Mouse (Mus musculus): ENCODE results near the gene Dppa5a.
A peak's percentile ranks its signal among the peaks of the same experiment; 100 is the strongest.
"Not testable (repeated sequence)": the region's sequence is repeated elsewhere in the genome, so short reads cannot be mapped to it uniquely, and the experiment has no call there.

The Dppa5a gene

DNA sequence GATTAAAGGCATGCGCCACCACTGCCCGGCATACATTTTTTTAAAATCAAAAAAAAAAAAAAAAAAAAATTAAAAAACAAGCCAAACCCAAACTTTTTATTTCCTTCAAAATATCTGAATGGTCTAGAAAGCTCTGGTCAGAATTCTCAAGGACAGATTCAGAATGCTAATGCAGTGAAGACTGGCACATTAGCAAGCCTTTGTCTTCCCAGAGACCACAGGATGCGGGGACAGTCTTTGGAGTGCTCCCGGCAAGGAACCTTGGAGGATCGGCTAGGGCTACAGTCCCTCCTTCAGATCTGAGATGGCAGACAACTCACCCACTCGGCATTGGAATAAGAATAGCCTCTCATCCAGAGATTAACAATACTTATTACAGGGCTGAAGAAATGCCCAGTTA lies 3.3 kb downstream of the Dppa5a start:
- DNase-seq (ENCODE audit: low spot score), result no peak

DNA sequence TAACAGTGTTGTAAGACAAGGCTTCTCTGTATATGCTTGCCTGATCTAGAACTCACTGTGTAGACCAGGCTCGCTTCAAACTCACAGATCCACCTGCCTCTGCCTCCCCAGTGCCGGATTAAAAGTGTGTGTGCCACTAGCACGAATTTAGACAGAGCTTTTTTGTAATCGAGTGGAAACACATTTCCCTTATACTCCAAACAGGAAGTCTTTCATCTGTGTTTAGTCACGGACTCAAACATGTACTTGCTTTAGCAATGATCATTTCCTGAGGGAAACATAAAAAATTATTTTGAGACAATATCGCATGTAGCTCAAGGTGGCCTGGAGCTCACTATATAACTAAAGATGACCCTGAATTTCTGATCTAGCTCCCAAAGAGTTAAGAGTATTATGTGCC lies 4.6 kb downstream of the Dppa5a start:
- no peak for DNase-seq (ENCODE audit: low spot score)

DNA sequence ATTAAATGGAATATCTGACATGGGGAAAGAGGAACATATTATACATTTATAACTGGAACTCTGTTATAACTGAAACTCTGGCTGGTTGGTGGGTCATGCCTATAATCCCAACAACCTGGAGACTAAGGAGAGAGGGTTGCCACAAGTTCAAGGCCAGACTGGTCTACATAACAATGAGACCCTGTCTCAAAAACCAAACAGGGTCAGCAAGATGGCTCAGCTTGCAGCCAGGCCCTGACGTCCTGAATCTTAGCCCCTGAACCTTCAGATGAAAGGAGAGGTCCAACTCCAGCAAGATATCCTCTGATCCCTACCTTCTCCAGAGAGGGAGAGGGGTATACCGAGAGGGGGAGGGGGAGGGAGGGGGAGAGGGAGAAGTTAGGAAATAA lies 7.5 kb downstream of the Dppa5a start:
- no peak for DNase-seq (ENCODE audit: low spot score)

DNA sequence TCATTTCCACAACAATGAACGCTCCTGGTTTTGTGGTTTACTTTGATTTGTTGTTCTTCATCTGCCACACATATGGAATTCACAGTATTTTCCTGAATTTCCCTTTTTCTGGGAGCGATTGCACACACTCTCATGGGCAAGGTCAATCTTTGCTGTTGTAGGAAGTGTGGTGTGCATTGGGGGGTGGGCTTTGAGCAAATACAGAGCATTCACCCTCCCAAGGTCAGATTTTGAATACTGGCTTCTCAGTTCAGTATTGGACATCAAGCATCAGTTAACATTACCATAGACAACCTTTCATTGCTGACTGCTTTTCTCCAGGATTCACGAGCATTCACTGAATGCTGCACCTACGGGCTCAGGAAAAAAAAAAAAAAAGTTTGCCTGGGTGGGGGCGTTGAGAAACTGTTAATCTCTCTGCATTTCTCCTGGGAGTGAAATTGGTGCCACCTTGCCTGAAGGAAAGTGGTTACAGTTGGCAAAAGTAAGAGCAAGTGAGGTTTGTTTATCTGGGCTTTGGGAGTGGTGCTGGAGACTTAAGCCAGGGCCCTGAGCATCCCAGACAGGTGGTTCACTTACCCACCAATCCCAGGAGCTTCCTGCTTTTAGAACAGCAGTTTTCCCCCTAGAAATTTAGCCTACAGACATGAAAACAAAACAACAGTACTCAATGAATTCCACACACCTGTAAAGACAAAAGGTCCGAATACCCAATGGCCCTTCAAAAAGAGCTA lies 8.1 kb downstream of the Dppa5a start:
- no peak for DNase-seq (ENCODE audit: low spot score)

DNA sequence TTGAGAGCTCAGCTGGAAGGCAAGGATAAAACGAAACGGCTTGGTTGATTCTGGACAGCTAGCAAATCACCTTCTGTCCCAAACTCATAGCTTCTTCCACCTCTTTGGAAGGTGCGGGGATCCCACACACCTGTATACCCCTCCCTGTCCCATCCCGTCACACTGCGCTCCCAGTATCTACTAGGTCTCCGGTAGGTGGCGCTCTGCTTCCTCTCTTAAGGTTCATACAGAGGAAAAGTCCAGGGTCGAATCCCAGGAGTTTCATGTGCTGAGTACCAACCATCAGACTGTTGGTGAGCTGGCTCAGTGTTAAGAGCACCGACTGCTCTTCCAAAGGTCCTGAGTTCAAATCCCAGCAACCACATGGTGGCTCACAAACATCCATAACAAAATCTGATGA lies 9.9 kb downstream of the Dppa5a start:
- peak; percentile 47 for DNase-seq (ENCODE audit: low spot score)

DNA sequence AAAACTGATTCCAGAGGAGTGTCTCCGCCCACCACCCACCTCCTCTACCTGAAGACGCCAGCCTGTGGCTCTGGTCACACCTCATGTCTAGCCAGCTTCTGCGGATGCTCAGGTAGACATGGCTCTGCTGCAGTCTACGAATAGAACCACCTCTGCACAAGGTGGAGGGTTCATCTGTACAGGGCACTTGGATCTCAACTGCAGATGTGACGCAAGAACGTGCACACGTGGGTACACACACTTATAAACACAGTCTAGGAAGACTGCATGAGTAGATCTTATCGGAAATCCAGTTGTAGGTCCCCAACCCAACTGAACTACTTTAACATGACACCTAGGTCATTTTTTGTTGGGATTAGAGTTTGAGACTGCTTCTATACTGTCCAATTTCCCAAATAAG lies 12.4 kb downstream of the Dppa5a start, which contains the start of gene Gsta2:
Gsta2 (minus strand) TSS at position 178 of the 400 bp plus-strand sequence.
- no peak for DNase-seq (ENCODE audit: low spot score)

DNA sequence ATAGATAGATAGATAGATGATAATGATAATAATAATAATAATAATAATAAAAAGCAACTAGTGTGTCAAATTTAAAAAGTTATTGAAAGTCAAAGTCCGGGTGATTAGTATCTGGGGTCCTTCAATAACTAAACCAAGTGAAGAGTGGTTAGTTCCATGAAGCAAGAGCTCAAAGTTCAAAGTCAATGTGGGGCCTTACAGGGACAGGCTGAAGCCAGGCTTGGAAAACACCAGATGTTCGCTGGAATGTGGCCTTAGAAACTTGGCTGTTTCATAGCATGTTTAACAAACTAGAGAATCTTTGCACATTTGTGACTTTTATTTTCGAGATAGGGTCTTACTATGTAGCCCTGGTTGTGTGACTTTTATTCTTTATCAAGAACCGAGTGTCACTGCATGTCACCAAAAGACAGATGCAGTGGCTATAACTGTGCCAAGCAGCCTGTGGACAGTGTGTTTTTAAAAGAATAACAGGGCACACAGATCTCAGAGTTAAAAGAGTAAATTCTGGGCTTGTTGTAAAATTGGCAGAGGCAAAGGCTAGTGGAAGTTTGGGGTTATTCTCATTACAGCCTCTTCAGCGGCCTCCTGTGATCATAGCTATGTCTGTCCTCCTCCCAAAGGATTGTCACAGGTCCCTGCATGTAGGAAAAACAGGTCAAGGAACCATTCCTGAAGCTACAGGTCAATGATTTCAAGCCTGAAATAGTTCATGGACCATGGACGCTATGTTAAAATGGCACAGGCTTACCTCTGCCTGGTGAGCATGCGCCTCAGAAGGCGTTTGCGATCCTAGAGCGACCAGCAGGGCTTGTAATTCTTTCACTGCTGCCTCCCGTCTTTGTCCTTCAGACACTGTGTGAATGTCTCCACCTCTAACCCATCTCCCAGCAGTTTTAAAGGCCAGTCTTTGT lies 13.1 kb downstream of the Dppa5a start:
- DNase-seq (ENCODE audit: low spot score), result no peak

DNA sequence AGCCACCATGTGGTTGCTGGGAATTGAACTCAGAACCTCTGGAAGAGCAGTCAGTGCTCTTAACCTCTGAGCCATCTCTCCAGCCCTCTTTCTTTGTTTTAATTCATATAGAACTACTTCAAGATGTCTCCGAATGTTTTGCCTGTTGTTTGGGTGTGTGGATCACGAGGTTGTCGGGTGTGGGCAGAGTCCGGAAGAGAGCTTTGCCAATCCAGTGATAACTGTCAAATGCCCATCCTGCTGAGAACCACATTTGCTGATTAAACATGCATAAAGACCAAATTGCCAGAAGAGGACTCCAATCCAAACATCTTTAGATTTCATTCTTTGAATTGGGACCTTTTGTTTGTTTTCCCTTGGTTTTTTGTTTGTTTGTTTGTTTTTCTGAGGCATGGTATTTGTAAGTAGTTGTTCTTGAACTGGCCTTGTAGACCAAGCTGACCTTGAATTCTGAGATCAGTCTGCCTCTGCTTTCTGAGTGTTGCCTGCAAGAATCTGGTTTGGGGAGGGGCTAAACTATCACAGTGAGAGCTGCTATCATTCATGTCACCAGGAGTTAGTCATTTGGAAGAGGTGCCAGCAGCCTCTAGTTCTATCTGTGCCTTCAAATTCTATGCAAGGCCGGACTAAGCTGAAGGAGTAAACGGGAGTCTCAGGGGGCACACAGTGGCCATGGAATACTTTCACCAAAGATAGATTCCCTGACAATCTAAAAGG lies 16.3 kb downstream of the Dppa5a start:
- no peak for DNase-seq (ENCODE audit: low spot score)

DNA sequence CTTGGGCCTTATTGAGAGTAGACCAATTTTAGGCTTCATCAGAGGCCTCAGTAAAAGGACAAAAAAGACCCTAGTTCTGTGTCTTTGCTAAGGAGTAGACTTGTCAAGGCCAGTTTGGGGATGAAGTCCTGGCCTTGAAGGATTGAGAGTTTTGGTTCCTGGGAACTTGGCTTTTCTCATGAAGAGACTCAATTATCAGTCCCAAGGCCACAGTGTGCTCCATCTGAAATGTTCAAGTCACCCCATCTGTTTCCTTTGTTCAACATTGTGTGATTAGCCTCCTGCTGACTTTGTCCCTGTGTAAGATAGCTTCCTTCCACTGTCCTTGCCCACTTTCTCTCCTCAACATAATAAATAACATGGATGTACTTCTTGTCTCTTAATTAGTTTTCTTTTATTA lies 18.0 kb downstream of the Dppa5a start:
- DNase-seq (ENCODE audit: low spot score), result not testable (repeated sequence)

DNA sequence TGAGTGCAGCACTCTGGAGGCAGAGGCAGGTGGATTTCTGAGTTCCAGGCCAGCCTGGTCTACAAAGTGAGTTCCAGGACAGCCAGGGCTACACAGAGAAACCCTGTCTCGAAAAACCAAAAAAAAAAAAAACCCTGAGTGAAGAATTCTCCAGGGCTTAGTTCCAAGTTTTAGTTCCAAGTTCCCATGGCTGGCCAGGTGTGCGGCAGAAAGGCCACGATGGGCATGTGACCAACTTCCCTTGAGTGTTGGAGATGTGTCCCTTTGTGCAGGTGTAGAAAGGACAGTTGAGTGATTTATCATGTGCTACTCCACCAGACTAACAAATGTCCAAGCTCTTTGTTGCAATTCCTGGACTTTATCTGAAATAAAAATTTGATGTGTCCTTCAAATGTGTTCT lies 18.8 kb downstream of the Dppa5a start:
- DNase-seq (ENCODE audit: low spot score), result not testable (repeated sequence)

DNA sequence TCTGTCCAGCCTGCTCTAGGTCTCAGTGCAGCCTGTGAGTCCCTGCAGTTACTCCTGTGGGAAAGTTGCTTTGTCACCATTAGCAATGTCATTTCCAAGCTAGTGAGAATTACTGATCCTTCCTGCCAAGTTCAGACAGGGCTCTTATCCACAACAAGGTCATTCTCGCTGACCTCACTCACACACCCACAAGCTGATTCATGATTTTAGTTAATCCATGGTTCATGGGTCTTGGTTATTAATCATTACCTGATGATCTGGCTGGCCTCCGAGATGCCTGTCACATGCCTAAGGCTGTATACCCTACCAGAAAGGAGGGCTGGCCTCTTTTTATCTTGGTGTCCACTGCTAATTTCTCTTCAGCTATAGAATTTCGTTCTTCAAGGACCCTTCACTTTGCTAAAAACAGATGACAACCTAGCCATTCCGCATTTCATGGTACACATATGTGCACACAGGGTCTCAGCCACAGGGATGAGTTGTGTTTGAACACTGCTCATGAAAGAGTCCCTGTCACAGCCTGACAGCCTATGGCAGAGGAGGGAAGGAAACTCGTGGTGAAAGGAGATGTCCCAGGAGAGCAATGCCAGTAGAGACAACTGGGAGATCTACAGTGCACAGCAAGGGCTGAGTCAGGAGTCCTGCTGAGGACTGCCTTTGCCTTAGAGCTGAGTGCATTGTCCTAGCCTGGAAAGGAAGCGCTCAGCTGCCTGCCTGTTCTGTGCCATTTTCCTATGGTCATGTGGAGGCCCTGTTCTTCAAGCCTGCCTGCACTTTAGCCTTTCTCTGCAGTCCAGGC lies 19.6 kb downstream of the Dppa5a start:
- not testable (repeated sequence) for DNase-seq (ENCODE audit: low spot score)

DNA sequence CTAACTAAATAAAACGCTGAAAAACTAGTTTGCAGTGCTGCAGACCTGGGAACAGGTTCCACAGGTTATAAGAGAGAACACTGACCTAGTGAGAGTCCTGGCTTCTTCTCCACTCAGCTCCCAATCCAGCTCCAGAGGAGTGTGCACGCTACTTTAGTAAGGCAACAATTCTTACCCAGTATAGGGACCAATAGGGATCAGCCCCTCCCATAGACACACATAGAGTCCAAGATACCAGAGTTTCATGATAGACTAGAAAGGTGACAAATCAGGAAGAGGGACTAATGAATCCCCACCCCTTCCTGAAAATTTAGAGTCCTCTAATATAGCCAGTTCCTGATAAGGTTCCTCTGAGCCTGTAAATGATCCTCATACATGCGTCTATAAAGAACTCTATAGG lies 21.0 kb downstream of the Dppa5a start:
- no peak for DNase-seq (ENCODE audit: low spot score)

DNA sequence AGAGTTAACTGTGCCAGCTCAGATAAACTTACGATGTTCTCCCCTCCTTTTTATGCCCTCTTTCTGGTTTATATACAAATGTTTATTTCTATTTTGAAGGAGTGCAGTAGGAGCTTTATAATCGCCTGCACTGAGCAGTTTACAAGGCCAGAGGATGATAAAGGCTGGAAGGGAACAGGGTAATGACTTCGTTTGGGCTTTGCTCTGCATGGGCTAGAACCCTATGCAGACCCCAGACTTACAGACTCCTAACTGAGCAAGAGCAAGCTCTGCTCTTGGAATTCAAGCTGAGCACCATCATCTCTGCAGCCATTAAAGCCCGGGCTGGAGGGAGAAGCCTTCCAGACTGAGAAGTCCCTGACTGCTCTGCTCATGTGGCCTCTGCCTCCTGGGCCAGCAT lies 22.7 kb downstream of the Dppa5a start:
- DNase-seq (ENCODE audit: low spot score), result not testable (repeated sequence)

DNA sequence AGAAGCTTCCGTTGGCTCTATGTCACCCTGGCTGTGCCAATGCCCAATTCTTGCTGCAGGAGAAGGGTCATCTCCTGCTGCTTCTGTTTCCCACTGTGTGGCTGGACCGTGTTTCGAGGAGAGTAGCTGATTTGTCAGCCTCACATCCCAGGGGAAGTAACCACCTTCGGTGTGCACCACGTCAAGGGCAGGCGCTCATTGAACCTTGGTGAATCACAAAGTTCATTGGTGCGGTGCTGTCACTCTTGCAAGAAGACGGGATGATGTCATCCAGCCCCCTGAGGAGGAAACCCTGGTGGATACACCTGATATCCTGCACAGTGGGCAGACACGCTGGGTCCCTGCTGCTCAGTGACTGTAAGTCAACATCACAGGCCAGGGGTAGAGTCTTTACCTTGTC lies 24.9 kb downstream of the Dppa5a start:
- not testable (repeated sequence) for DNase-seq (ENCODE audit: low spot score)

DNA sequence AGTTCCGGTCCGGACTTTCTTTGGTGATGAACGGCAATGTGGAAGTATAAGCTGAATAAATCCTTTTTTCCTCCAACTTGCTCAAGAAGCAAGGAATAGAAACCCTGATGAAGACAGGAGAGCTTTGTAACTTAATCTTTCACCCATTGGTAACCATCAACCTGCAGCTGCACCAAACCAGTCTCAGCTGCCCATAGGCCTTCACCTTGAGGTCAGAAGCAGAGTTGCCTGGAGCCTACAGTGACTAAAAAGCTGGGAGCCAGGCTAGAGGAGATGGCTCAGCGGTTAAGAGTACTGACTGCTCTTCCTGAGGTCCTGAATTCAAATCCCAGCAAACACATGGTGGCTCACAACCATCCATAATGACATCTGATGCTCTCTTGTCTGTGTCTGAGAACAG lies 25.5 kb downstream of the Dppa5a start:
- DNase-seq (ENCODE audit: low spot score), result not testable (repeated sequence)

DNA sequence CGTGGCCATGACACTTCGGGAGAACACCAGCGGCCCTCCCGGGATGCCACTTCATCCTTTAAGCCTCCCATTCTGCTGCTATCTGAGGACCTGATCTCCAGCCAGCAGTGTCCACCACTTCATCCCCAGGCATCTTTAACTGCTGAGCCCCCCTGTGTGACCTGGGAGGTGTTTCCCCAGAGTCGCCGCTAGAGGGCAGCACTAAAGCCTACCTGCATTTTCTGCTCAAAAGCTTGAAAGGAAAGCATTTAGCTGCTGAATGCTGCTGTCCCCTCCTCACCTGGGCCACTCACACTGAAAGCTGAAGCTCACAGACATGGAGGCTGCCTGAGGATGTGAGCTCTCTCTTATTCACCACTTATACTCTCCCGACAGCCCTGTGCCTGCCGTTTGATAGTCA lies 27.7 kb downstream of the Dppa5a start:
- peak; percentile 6 for DNase-seq (ENCODE audit: low spot score)

DNA sequence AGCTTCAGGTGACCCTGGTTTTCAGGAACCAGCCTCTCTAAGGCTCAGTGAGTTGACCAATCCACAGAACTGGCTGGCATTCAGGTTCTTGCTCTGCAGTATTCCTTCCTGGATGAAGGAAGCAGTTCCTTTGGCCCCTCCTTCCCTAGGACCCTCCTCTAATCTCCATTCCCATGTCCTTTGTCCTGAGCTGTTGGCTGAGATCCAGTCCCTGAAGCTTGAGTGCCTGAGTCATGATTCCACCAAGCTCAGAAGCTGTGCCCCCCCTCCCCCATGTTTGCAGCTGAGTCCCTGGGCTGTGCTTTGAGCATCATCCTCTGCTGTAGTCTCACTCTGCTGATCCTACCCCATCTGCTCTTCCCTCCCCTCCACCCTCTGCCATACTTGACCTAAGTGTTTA lies 30.9 kb downstream of the Dppa5a start:
- DNase-seq (ENCODE audit: low spot score), result not testable (repeated sequence)

DNA sequence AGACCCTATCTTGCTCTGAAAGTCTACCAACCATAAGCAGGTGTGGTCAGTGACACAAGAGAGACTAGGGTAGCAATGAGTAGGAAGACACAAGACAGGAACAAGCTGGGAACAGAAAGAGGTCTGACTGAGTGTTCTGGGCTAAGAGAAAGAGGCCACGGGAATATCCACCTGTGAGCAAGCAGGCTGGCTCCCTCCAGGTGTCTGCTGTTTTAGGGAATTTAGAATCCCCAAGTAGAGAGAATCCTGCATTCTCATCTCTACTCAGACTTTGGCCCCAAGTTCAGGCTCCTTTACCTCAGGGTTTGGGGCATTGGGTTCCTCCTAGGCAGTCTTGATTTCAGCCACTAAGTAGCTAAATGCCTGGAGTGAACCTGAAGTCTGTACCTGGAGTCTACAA lies 40.7 kb downstream of the Dppa5a start, which contains the start of gene Omt2b:
Omt2b (plus strand) TSS at position 301 of the 400 bp plus-strand sequence.
- DNase-seq (ENCODE audit: low spot score), result not testable (repeated sequence)

DNA sequence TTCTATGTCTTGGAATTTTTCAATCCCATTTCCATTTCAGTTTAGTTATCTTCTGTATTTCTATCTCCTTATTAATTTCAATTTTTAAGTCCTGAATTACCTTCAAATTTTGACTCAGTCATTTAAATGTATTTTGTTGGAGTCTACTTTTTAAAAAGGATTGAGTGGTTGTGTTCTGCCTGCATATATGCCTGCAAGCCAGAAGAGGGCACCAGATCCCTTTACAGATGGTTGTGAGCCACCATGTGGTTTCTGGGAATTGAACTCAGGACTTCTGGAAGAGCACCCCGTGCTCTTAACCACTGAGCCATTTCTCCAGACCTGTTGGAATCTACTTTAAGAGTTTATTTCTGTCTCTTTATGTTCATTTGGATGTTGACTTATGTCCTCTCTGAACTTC lies 48.5 kb downstream of the Dppa5a start:
- no peak for DNase-seq (ENCODE audit: low spot score)
